Mouse (Mus musculus) neural tube, embryonic 12.5 days (tissue): ENCODE data around the gene Mlph. TPM values are rescaled to one million over a fixed set of nuclear protein-coding genes. Genes with fewer than 3 reads are reported as not detected.

Experiments used
- ATAC-seq: fragments of 200-750 bp; cut with Nextera tagmentation; 2 replicates; pipeline ENCODE4 v1.8.0; 2017; ENCODE audit warnings: low read depth, mild to moderate bottlenecking, moderate TSS enrichment, moderate library complexity; ENCODE audit not compliant: low FRiP score
- H3K27ac ChIP-seq: fragments of 300-500 bp; sonication (generic); 2 replicates; pipeline ENCODE4 v1.5.1; 2016
- H3K27me3 ChIP-seq: fragments of 300-500 bp; sonication (generic); replicated peaks from 2 replicates; pipeline ENCODE4 v1.6.1; 2016; ENCODE audit warnings: mild to moderate bottlenecking
- H3K36me3 ChIP-seq: fragments of 300-500 bp; sonication (generic); 2 replicates; pipeline ENCODE4 v1.6.1; 2016; ENCODE audit warnings: mild to moderate bottlenecking
- H3K4me1 ChIP-seq: fragments of 300-500 bp; sonication (generic); 2 replicates; pipeline ENCODE4 v1.6.1; 2016
- H3K4me2 ChIP-seq: fragments of 300-500 bp; sonication (generic); replicated peaks from 2 replicates; pipeline ENCODE4 v1.6.1; 2016; ENCODE audit warnings: mild to moderate bottlenecking
- H3K4me3 ChIP-seq: fragments of 300-500 bp; sonication (generic); 2 replicates; pipeline ENCODE4 v1.5.1; 2016
- H3K9ac ChIP-seq: fragments of 300-500 bp; sonication (generic); 2 replicates; pipeline ENCODE4 v1.6.1; 2016; ENCODE audit warnings: mild to moderate bottlenecking
- H3K9me3 ChIP-seq: fragments of 300-500 bp; sonication (generic); 2 replicates; pipeline ENCODE4 v1.6.1; 2016; ENCODE audit warnings: mild to moderate bottlenecking
- WGBS: fragments of 180-500 bp; shearing (Covaris S2); methylation state at CpG from one replicate; pipeline ENCODE4 v1.1.7; 2016; 5-methylcytosine and 5-hydroxymethylcytosine counted together
- polyA plus RNA-seq: library from polyadenylated mRNA; unstranded; fragments of >200 nt; fragmentation: Nextera tagmentation; extraction: Ambion mirVana; gene quantifications from 2 replicates; pipeline ENCODE4 v1.2.1, GENCODE M21; 2016

Gene Mlph
- polyA plus RNA-seq, 1 experiment from 2014 or later: 0.20 TPM

GRCm38 (mm10) chr1:90899816-90900215, 15.1 kb upstream of the Mlph start:
- 86% methylated on average over 5 of the region's 5 CpGs for WGBS
- ATAC-seq: no peak
- Histone ChIP-seq H3K4me1 (0 out of 2 replicates have a peak, but pooled peaks cover 7% of the 10 kb centered on the region), H3K27ac (no peak overlapping the region), H3K9me3 (no peaks in the 10 kb centered on the region), H3K36me3 (no peaks in the 10 kb centered on the region), H3K4me3 (no peak overlapping the region), H3K9ac (no peak overlapping the region), H3K4me2 (no peak overlapping the region), H3K27me3 (no peaks in the 10 kb centered on the region)

GRCm38 (mm10) chr1:90900406-90900805, 14.5 kb upstream of the Mlph start:
- H3K36me3 ChIP-seq: no peaks in the 10 kb centered on the region
- H3K4me2 ChIP-seq: no peak overlapping the region
- no peaks in the 10 kb centered on the region for H3K9me3 ChIP-seq
- 0 out of 2 replicates have a peak, but pooled peaks cover 7% of the 10 kb centered on the region for H3K4me1 ChIP-seq
- no peak overlapping the region for H3K27ac ChIP-seq
- no peaks in the 10 kb centered on the region for H3K27me3 ChIP-seq
- WGBS: 85% methylated on average over 6 of the region's 6 CpGs
- H3K4me3 ChIP-seq: no peak overlapping the region
- H3K9ac ChIP-seq: no peak overlapping the region
- no peak for ATAC-seq

- H3K4me3 ChIP-seq: no peak overlapping the region
- no peak for ATAC-seq
- 63% methylated on average over 4 of the region's 4 CpGs for WGBS
Measured at GRCm38 (mm10) chr1:90901246-90901645, 13.6 kb upstream of the Mlph start.

GRCm38 (mm10) chr1:90901681-90902208, 13.1 kb upstream of the Mlph start:
- Histone ChIP-seq H3K9ac (no peak overlapping the region), H3K4me3 (no peak overlapping the region), H3K36me3 (no peaks in the 10 kb centered on the region), H3K27ac (no peak overlapping the region), H3K27me3 (no peaks in the 10 kb centered on the region), H3K4me2 (no peak overlapping the region), H3K4me1 (0 out of 2 replicates have a peak, but pooled peaks cover 5% of the 10 kb centered on the region), H3K9me3 (no peaks in the 10 kb centered on the region)
- no peak for ATAC-seq
- WGBS: 89% methylated on average over 6 of the region's 6 CpGs

More at GRCm38 (mm10) chr1:90901246-90901645, 13.6 kb upstream of the Mlph start:
- Histone ChIP-seq H3K9me3 (no peaks in the 10 kb centered on the region), H3K4me2 (no peak overlapping the region), H3K27me3 (no peaks in the 10 kb centered on the region), H3K9ac (no peak overlapping the region), H3K4me1 (0 out of 2 replicates have a peak, but pooled peaks cover 7% of the 10 kb centered on the region), H3K36me3 (no peaks in the 10 kb centered on the region), H3K27ac (no peak overlapping the region)

GRCm38 (mm10) chr1:90902751-90903150, 12.1 kb upstream of the Mlph start:
- H3K4me1 ChIP-seq: 0 out of 2 replicates have a peak, but pooled peaks cover 4% of the 10 kb centered on the region
- no peak overlapping the region for H3K4me2 ChIP-seq
- H3K9ac ChIP-seq: no peak overlapping the region
- no peak overlapping the region for H3K27ac ChIP-seq
- H3K27me3 ChIP-seq: no peaks in the 10 kb centered on the region
- no peaks in the 10 kb centered on the region for H3K9me3 ChIP-seq
- ATAC-seq: no peak
- no peak overlapping the region for H3K4me3 ChIP-seq
- H3K36me3 ChIP-seq: no peaks in the 10 kb centered on the region
- 82% methylated on average over 3 of the region's 3 CpGs for WGBS

- no peaks in the 10 kb centered on the region for H3K9me3 ChIP-seq
- 0 out of 2 replicates have a peak, but pooled peaks cover 4% of the 10 kb centered on the region for H3K4me1 ChIP-seq
- no peak overlapping the region for H3K4me2 ChIP-seq
- H3K27ac ChIP-seq: no peak overlapping the region
- H3K9ac ChIP-seq: no peak overlapping the region
- no peaks in the 10 kb centered on the region for H3K27me3 ChIP-seq
- no peak for ATAC-seq
- WGBS: 44% methylated on average over 3 of the region's 3 CpGs
- H3K4me3 ChIP-seq: no peak overlapping the region
- H3K36me3 ChIP-seq: no peaks in the 10 kb centered on the region
Measured at GRCm38 (mm10) chr1:90903211-90903945, 11.5 kb upstream of the Mlph start.

GRCm38 (mm10) chr1:90903971-90904458, 10.9 kb upstream of the Mlph start:
- no peak overlapping the region for H3K9ac ChIP-seq
- WGBS: 68% methylated on average over 8 of the region's 8 CpGs
- H3K9me3 ChIP-seq: no peaks in the 10 kb centered on the region
- H3K36me3 ChIP-seq: no peaks in the 10 kb centered on the region
- H3K4me2 ChIP-seq: no peak overlapping the region
- H3K4me3 ChIP-seq: no peak overlapping the region
- ATAC-seq: no peak
- no peaks in the 10 kb centered on the region for H3K27me3 ChIP-seq
- no peak overlapping the region for H3K27ac ChIP-seq
- H3K4me1 ChIP-seq: 0 out of 2 replicates have a peak, but pooled peaks cover 4% of the 10 kb centered on the region

- WGBS: 86% methylated on average over 7 of the region's 7 CpGs
- Histone ChIP-seq H3K4me2 (no peak overlapping the region), H3K27me3 (no peaks in the 10 kb centered on the region), H3K9ac (no peak overlapping the region), H3K4me1 (0 out of 2 replicates have a peak, but pooled peaks cover 6% of the 10 kb centered on the region), H3K27ac (no peak overlapping the region), H3K4me3 (no peak overlapping the region), H3K9me3 (no peaks in the 10 kb centered on the region), H3K36me3 (no peaks in the 10 kb centered on the region)
- ATAC-seq: no peak
Measured at GRCm38 (mm10) chr1:90904729-90905404, 10.0 kb upstream of the Mlph start.

- H3K9ac ChIP-seq: no peak overlapping the region
- no peaks in the 10 kb centered on the region for H3K36me3 ChIP-seq
- H3K4me2 ChIP-seq: no peak overlapping the region
- no peak for ATAC-seq
- WGBS: 11% methylated on average over 2 of the region's 2 CpGs
- no peak overlapping the region for H3K27ac ChIP-seq
- no peaks in the 10 kb centered on the region for H3K27me3 ChIP-seq
- no peak overlapping the region for H3K4me3 ChIP-seq
- H3K9me3 ChIP-seq: no peaks in the 10 kb centered on the region
- H3K4me1 ChIP-seq: 0 out of 2 replicates have a peak, but pooled peaks cover 6% of the 10 kb centered on the region
Measured at GRCm38 (mm10) chr1:90906357-90906756, 8.5 kb upstream of the Mlph start.

- Histone ChIP-seq H3K27ac (no peak overlapping the region), H3K9me3 (no peaks in the 10 kb centered on the region), H3K36me3 (no peaks in the 10 kb centered on the region), H3K4me1 (0 out of 2 replicates have a peak, but pooled peaks cover 2% of the 10 kb centered on the region), H3K4me3 (no peak overlapping the region), H3K9ac (no peak overlapping the region), H3K4me2 (no peak overlapping the region), H3K27me3 (no peaks in the 10 kb centered on the region)
- no peak for ATAC-seq
Measured at GRCm38 (mm10) chr1:90909161-90909560, 5.7 kb upstream of the Mlph start.

GRCm38 (mm10) chr1:90909631-90910152, 5.2 kb upstream of the Mlph start:
- peaks cover 2% of the 10 kb centered on the region; the same call in 1 of the 2 replicates for H3K4me1 ChIP-seq
- ATAC-seq: no peak
- no peak overlapping the region for H3K4me3 ChIP-seq
- no peak overlapping the region for H3K9ac ChIP-seq
- H3K27ac ChIP-seq: no peak overlapping the region
- no peaks in the 10 kb centered on the region for H3K9me3 ChIP-seq
- no peaks in the 10 kb centered on the region for H3K36me3 ChIP-seq
- 0 out of 2 replicates have a peak, but pooled peaks cover 4% of the 10 kb centered on the region for H3K27me3 ChIP-seq
- H3K4me2 ChIP-seq: no peak overlapping the region
- WGBS: 49% methylated on average over 17 of the region's 17 CpGs

- ATAC-seq: no peak
- Histone ChIP-seq H3K4me2 (no peak overlapping the region), H3K4me1 (peaks cover 10% of the 10 kb centered on the region), H3K9me3 (no peaks in the 10 kb centered on the region), H3K4me3 (no peak overlapping the region), H3K9ac (no peak overlapping the region), H3K27ac (no peak overlapping the region), H3K36me3 (no peaks in the 10 kb centered on the region), H3K27me3 (peaks cover 4% of the 10 kb centered on the region; the same call in 1 of the 2 replicates)
- 78% methylated on average over 6 of the region's 6 CpGs for WGBS
Measured at GRCm38 (mm10) chr1:90913231-90913630, 1.7 kb upstream of the Mlph start.
